8 mouse cellular contexts compared by ENCODE assay signal in the genomic region with DNA sequence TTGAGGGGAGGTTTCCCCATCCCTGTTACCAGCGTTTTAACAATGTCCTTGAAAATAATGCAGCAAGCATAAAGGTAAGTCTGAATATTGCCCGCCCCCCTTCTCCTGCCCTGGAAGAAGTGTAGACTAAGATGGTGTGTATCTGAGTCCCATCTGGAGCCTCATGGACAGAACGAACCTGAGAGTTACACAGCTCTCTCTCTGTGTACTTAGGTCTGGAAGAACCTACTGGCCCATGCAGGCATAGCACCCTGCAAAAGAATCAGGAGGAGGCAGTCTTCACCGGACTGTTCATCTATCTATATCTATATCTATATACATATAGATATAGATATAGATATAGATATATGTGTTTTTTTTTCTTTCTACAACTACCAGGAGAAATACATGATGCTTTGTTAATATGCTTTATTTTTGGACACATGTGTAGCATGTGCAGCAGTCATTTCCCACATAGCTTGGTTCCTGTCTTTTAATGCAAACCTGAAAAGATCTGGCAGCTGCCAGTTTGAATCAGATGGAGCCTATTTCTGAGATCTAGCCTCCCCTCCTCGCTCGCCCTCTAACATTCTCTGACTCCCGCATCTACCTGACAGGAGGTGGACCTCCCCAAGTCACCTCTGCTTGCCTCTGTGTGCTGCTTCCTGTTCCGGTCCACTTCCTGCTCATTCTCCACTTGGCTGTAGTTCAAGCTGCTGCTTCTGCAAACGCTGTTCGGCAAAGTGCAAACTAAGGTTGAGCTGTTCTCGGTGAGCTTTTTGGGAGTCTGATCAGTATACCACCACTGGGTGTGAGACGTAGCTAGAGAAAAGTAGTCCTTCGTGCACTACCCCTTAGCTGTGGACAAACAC. TPM values are rescaled to one million over a fixed set of nuclear protein-coding genes. Genes with fewer than 3 reads are reported as not detected.
A peak's percentile ranks its signal among the peaks of the same experiment; 100 is the strongest.
DNase-seq lines count a peak whose midpoint lies in the region; ATAC-seq lines count a peak whose summit lies in the region.

No protein-coding gene starts in this region.

- peaks cover 11% of the 10 kb centered on the region for H3K36me3 ChIP-seq in heart, embryonic 12.5 days
- peaks cover 11% of the 10 kb centered on the region; the same call in 1 of the 2 replicates for H3K36me3 ChIP-seq in hindbrain, embryonic 16.5 days (ENCODE audit: control insufficient read depth, insufficient read depth, low read length)
- no peaks in the 10 kb centered on the region for H3K36me3 ChIP-seq in liver, embryonic 15.5 days (replicated peaks)
- H3K36me3 ChIP-seq in neural tube, embryonic 13.5 days = peaks cover 30% of the 10 kb centered on the region

- peak overlapping the region; percentile 80; the same call in 1 of the 2 replicates for H3K4me3 ChIP-seq in heart, embryonic 12.5 days
- H3K4me3 ChIP-seq in brown adipose tissue, adult 24 weeks (ENCODE audit: insufficient read depth, low read depth, low read length) = peak overlapping the region; percentile 78
- peak overlapping the region; percentile 80 for H3K4me3 ChIP-seq in hindbrain, embryonic 16.5 days (ENCODE audit: low read length)
- H3K4me3 ChIP-seq in liver, embryonic 15.5 days (replicated peaks) = no peak overlapping the region
- H3K4me3 ChIP-seq in neural tube, embryonic 13.5 days = peak overlapping the region; percentile 72

- H3K27ac ChIP-seq in heart, embryonic 12.5 days (ENCODE audit: poor library complexity, severe bottlenecking) = no peak overlapping the region
- H3K27ac ChIP-seq in brown adipose tissue, adult 24 weeks (replicated peaks; ENCODE audit: low read depth, low read length) = no peak overlapping the region
- no peak overlapping the region for H3K27ac ChIP-seq in hindbrain, embryonic 16.5 days (ENCODE audit: low read depth, low read length)
- H3K27ac ChIP-seq in liver, embryonic 15.5 days (replicated peaks) = no peak overlapping the region
- no peak overlapping the region for H3K27ac ChIP-seq in neural tube, embryonic 13.5 days (replicated peaks)

- no peak for DNase-seq in heart, adult 8-10 months (ENCODE audit: low spot score)
- DNase-seq in left cerebral cortex, adult 9 months (ENCODE audit: low spot score in 2 of 2) = no peak
- no peak for DNase-seq in adrenal gland, adult 18-20 months (ENCODE audit: low spot score in 2 of 2)

- peak overlapping the region; percentile 85 for H3K9ac ChIP-seq in heart, embryonic 12.5 days
- H3K9ac ChIP-seq in hindbrain, embryonic 16.5 days (ENCODE audit: low read depth, low read length) = peak overlapping the region; percentile 89; the same call in 1 of the 2 replicates
- H3K9ac ChIP-seq in liver, embryonic 15.5 days = no peak overlapping the region
- peak overlapping the region; percentile 82; the same call in 1 of the 2 replicates for H3K9ac ChIP-seq in neural tube, embryonic 13.5 days

- peak overlapping the region; percentile 98 for H3K4me2 ChIP-seq in heart, embryonic 12.5 days
- H3K4me2 ChIP-seq in hindbrain, embryonic 16.5 days (ENCODE audit: low read length) = peak overlapping the region; percentile 89
- H3K4me2 ChIP-seq in liver, embryonic 15.5 days = peak overlapping the region; percentile 97
- peak overlapping the region; percentile 87 for H3K4me2 ChIP-seq in neural tube, embryonic 13.5 days

- no peaks in the 10 kb centered on the region for H3K27me3 ChIP-seq in heart, embryonic 12.5 days (replicated peaks)
- no peaks in the 10 kb centered on the region for H3K27me3 ChIP-seq in hindbrain, embryonic 16.5 days (replicated peaks; ENCODE audit: control insufficient read depth, insufficient read depth, low read length)
- 0 out of 2 replicates have a peak, but pooled peaks cover 7% of the 10 kb centered on the region for H3K27me3 ChIP-seq in liver, embryonic 15.5 days
- peaks cover 31% of the 10 kb centered on the region for H3K27me3 ChIP-seq in neural tube, embryonic 13.5 days

- H3K4me1 ChIP-seq in heart, embryonic 12.5 days (replicated peaks) = peaks cover 23% of the 10 kb centered on the region
- peaks cover 5% of the 10 kb centered on the region; the same call in 1 of the 2 replicates for H3K4me1 ChIP-seq in brown adipose tissue, adult 24 weeks (ENCODE audit: control insufficient read depth, insufficient read depth, insufficient read length, low read length)
- peaks cover 11% of the 10 kb centered on the region for H3K4me1 ChIP-seq in hindbrain, embryonic 16.5 days (ENCODE audit: control insufficient read depth, insufficient read depth, low read depth, low read length)
- peaks cover 19% of the 10 kb centered on the region for H3K4me1 ChIP-seq in liver, embryonic 15.5 days (replicated peaks)
- peaks cover 17% of the 10 kb centered on the region for H3K4me1 ChIP-seq in neural tube, embryonic 13.5 days (replicated peaks)

- H3K9me3 ChIP-seq in heart, embryonic 12.5 days (replicated peaks) = no peaks in the 10 kb centered on the region
- H3K9me3 ChIP-seq in hindbrain, embryonic 16.5 days (ENCODE audit: control insufficient read depth, low read length) = no peaks in the 10 kb centered on the region
- no peaks in the 10 kb centered on the region for H3K9me3 ChIP-seq in liver, embryonic 15.5 days (replicated peaks)
- no peaks in the 10 kb centered on the region for H3K9me3 ChIP-seq in neural tube, embryonic 13.5 days

- ATAC-seq in heart, embryonic 12.5 days (ENCODE audit: insufficient number of reproducible peaks, low FRiP score) = no peak
- no peak for ATAC-seq in hindbrain, embryonic 16.5 days
- ATAC-seq in liver, embryonic 15.5 days (ENCODE audit: insufficient read depth) = no peak
- no peak for ATAC-seq in neural tube, embryonic 13.5 days (ENCODE audit: low read depth)

- WGBS in heart, embryonic 12.5 days = 69% methylated on average over 13 of the region's 13 CpGs
- WGBS in hindbrain, embryonic 16.5 days = 77% methylated on average over 13 of the region's 13 CpGs
- WGBS in liver, embryonic 15.5 days (ENCODE audit: insufficient replicate concordance) = 45% methylated on average over 13 of the region's 13 CpGs
- 80% methylated on average over 13 of the region's 13 CpGs for WGBS in neural tube, embryonic 13.5 days

RNA-seq across cellular contexts. Expression of a gene that starts 1.5 kb away (rescaled TPM):
- polyA plus RNA-seq in heart, embryonic 12.5 days (2016; fragmentation: Nextera tagmentation; extraction: Ambion mirVana) = 21.1 and 21.2 TPM in 2 replicates
- total RNA-seq in heart, adult 8-10 months (2022) = 10 to 100 TPM; 15.1 to 19.9 (median 17.4) TPM
- 12.6 and 16.9 TPM in 2 replicates for polyA plus RNA-seq in brown adipose tissue, adult 24 weeks (2012; ENCODE audit: insufficient read depth, insufficient read length, missing spikeins)
- polyA plus RNA-seq in hindbrain, embryonic 16.5 days (2015; fragmentation: Nextera tagmentation; extraction: Ambion mirVana) = 87.0 and 87.2 TPM in 2 replicates
- polyA plus RNA-seq in liver, embryonic 15.5 days (2015; fragmentation: Nextera tagmentation; extraction: Ambion mirVana) = 12.6 and 14.0 TPM in 2 replicates
- polyA plus RNA-seq in neural tube, embryonic 13.5 days (2015; fragmentation: Nextera tagmentation; extraction: Ambion mirVana) = 41.2 and 47.0 TPM in 2 replicates
- 10 to 100 TPM; 10.2 to 11.5 TPM for total RNA-seq in adrenal gland, adult 18-20 months (2021)

RNA-seq across cellular contexts. Expression of a gene that starts 36.2 kb away (rescaled TPM):
- 212 and 213 TPM in 2 replicates for polyA plus RNA-seq in heart, embryonic 12.5 days (2016; fragmentation: Nextera tagmentation; extraction: Ambion mirVana)
- total RNA-seq in heart, adult 8-10 months (2022) = 100 to 1,000 TPM; 547 to 617 (median 604) TPM
- polyA plus RNA-seq in brown adipose tissue, adult 24 weeks (2012; ENCODE audit: insufficient read depth, insufficient read length, missing spikeins) = 51.9 and 52.1 TPM in 2 replicates
- 176 and 179 TPM in 2 replicates for polyA plus RNA-seq in hindbrain, embryonic 16.5 days (2015; fragmentation: Nextera tagmentation; extraction: Ambion mirVana)
- 28.8 and 32.1 TPM in 2 replicates for polyA plus RNA-seq in liver, embryonic 15.5 days (2015; fragmentation: Nextera tagmentation; extraction: Ambion mirVana)
- polyA plus RNA-seq in neural tube, embryonic 13.5 days (2015; fragmentation: Nextera tagmentation; extraction: Ambion mirVana) = 101 TPM in 2 replicates
- total RNA-seq in adrenal gland, adult 18-20 months (2021) = 10 to 100 TPM; 41.3 to 50.3 TPM
